Mouse (Mus musculus) heart, adult 10 weeks (tissue): ENCODE results near the gene Syncrip. TPM values are rescaled to one million over a fixed set of nuclear protein-coding genes. Genes with fewer than 3 reads are reported as not detected.

Source experiments
- polyA plus RNA-seq: library from polyadenylated mRNA; stranded (reverse); fragments of 350-450 nt; fragmentation: Illumina TruSeq; extraction: RNeasy Lipid Tissue Mini Kit (QIAGEN cat#74804); gene quantifications from one replicate; pipeline ENCODE4 v1.2.3, GENCODE M21; 2014; ENCODE audit warnings: low read depth, low replicate concordance

Gene Syncrip
- 64.8 TPM for polyA plus RNA-seq

DNA sequence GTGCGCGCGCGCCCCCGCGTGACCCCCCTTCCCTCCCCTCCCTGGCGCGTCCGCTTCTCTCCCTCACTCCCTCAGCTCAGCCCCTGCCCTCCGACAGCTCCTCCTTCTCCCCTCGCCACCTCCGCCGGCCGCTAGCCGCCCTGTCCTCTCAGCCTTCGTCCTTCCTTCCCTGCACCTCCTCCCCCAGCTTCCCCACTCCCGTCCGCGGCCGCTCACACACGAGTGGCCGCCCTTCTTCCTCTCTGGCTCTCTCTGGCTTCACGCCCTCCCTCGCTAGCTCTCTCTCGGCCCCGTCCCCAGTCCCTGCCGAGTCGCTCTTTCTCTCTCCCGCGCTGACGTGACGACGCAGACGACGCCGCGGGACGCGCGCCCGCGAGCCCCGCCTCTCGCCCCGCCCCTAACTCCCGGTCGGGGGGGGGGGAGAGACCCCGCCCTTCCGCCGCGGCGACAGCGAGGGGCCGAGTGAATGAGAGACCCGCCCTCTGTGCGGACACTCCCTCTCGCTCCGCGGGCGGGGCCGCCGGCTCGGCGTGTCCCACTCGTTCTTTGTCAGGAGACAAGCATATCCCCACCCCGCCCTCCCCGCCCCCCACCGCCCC, at the start of gene Syncrip:
Syncrip (minus strand) TSS at position 345 of the 599 bp plus-strand sequence.

DNA sequence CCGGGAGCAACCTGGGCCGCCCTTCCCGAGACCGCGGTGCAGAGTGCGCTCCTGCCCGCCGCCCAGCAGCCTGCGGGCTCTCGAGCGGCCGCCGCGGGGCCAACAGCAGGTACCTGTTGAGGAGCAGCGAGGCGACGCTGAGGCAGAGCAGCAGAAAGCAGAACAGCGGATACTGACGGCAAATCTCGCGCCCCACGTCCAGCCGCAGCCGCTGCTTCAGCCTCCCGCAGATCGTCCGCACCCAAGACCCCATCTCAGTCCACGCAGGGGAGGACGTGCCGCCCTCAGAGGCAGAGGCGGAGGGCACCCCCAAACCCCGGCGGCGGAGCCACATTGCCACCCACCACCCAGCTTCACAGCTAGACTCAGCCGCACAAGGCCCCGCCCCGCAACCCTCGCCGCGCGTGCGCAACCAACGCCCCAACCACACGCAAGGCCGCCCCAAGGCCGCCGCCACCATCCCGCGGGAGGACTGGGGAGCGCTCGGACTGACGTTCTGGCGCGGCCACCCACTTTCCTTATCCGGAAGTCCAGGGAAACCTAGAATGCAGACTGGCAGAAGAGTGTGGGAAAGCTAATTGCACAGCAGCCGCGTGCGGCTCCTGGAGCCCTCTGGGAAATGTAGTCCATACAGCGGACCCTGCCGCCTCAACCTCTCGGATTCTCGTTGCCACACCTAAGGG, 43.7 kb downstream of the Syncrip start, which contains the start of gene Snx14:
Snx14 (minus strand) TSS at position 404 of the 683 bp plus-strand sequence.

Other genes starting within 250 kb of the Syncrip start
- 17.3 TPM for gene Nt5e, start 155.4 kb downstream of the Syncrip start, polyA plus RNA-seq
- 25.2 TPM for gene Snx14, start 43.6 kb downstream of the Syncrip start, polyA plus RNA-seq
- not detected for gene Gm20537, start 26.0 kb downstream of the Syncrip start, polyA plus RNA-seq
- 6.5 TPM for gene Zfp949, start 65.4 kb upstream of the Syncrip start, polyA plus RNA-seq
- gene Trim43a, start 98.3 kb upstream of the Syncrip start, polyA plus RNA-seq: not detected
- gene Mthfsl, start 237.7 kb upstream of the Syncrip start, polyA plus RNA-seq: 20.5 TPM
- not detected for gene Bcl2a1d, start 249.3 kb upstream of the Syncrip start, polyA plus RNA-seq